Mouse (Mus musculus): ENCODE data around the gene Zfp212. TPM values are rescaled to one million over a fixed set of nuclear protein-coding genes. Genes with fewer than 3 reads are reported as not detected.

Gene Zfp212
- polyA plus RNA-seq, 1 experiment from 2014 or later = 11.8 TPM

DNA sequence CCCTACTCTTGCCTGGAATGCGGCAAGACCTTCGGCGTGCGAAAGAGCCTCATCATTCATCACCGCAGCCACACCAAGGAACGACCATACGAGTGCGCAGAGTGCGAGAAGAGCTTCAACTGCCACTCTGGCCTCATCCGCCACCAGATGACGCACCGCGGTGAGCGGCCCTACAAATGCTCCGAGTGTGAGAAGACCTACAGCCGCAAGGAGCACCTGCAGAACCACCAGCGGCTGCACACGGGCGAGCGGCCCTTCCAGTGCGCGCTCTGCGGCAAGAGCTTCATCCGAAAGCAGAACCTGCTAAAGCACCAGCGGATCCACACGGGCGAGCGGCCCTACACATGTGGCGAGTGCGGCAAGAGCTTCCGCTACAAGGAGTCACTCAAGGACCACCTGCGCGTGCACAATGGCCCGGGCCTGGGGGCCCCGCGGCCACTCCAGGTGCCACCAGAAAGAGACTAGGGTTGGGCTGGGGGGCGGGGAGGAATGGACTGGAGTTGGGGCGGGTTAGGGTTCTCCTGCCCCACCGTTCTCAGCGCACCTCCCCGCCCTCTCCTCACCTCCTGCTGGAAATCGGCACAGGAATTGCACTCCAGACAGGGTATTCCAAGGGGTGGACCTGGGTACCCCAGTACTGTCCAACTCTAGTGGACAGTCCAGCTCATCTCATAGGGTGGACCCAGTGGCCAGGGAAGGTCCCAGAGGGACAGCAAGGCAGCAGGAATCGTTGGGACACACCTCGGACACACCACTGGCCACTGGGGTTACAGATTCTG, 15.2 kb upstream of the Zfp212 start:
- Histone ChIP-seq H3K27me3 (ENCODE audit: insufficient read depth, poor library complexity, severe bottlenecking) (peaks cover 51% of the 10 kb centered on the region), H3K36me3 (peaks cover 68% of the 10 kb centered on the region), H3K9me3 (peaks cover 9% of the 10 kb centered on the region; the same call in 1 of the 2 replicates), H3K27ac (no peak overlapping the region), H3K4me3 (peak overlapping the region; percentile 47), H3K4me1 (0 out of 2 replicates have a peak, but pooled peaks cover 6% of the 10 kb centered on the region)
- 53% methylated on average over 44 of the region's 44 CpGs for WGBS
- no peak for DNase-seq (ENCODE audit: low spot score)

- H3K9me3 ChIP-seq = peaks cover 9% of the 10 kb centered on the region; the same call in 1 of the 2 replicates
- H3K4me3 ChIP-seq = no peak overlapping the region
- 93% methylated on average over 5 of the region's 5 CpGs for WGBS
- peaks cover 58% of the 10 kb centered on the region for H3K36me3 ChIP-seq
- DNase-seq (ENCODE audit: low spot score) = no peak
- H3K27ac ChIP-seq = no peak overlapping the region
- H3K4me1 ChIP-seq = 0 out of 2 replicates have a peak, but pooled peaks cover 6% of the 10 kb centered on the region
- peaks cover 51% of the 10 kb centered on the region for H3K27me3 ChIP-seq (ENCODE audit: insufficient read depth, poor library complexity, severe bottlenecking)
Measured at GRCm38 (mm10) chr6:47906326-47906725, 13.9 kb upstream of the Zfp212 start.

- peaks cover 33% of the 10 kb centered on the region for H3K36me3 ChIP-seq
- H3K27me3 ChIP-seq (ENCODE audit: insufficient read depth, poor library complexity, severe bottlenecking) = peaks cover 28% of the 10 kb centered on the region
- H3K9me3 ChIP-seq = peaks cover 9% of the 10 kb centered on the region; the same call in 1 of the 2 replicates
- DNase-seq (ENCODE audit: low spot score) = no peak
- WGBS = 83% methylated on average over 1 of the region's 1 CpGs
- H3K27ac ChIP-seq = no peak overlapping the region
- H3K4me1 ChIP-seq = 0 out of 2 replicates have a peak, but pooled peaks cover 6% of the 10 kb centered on the region
- H3K4me3 ChIP-seq = no peak overlapping the region
Measured at GRCm38 (mm10) chr6:47909007-47909406, 11.3 kb upstream of the Zfp212 start.

- Histone ChIP-seq H3K27me3 (ENCODE audit: insufficient read depth, poor library complexity, severe bottlenecking) (peaks cover 1% of the 10 kb centered on the region; the same call in 1 of the 2 replicates), H3K27ac (no peak overlapping the region), H3K9me3 (no peaks in the 10 kb centered on the region), H3K4me1 (no peaks in the 10 kb centered on the region), H3K4me3 (no peak overlapping the region), H3K36me3 (peaks cover 7% of the 10 kb centered on the region; the same call in 1 of the 2 replicates)
- 39% methylated on average over 1 of the region's 1 CpGs for WGBS
- DNase-seq (ENCODE audit: low spot score) = no peak
Measured at GRCm38 (mm10) chr6:47911650-47912049, 8.6 kb upstream of the Zfp212 start.

DNA sequence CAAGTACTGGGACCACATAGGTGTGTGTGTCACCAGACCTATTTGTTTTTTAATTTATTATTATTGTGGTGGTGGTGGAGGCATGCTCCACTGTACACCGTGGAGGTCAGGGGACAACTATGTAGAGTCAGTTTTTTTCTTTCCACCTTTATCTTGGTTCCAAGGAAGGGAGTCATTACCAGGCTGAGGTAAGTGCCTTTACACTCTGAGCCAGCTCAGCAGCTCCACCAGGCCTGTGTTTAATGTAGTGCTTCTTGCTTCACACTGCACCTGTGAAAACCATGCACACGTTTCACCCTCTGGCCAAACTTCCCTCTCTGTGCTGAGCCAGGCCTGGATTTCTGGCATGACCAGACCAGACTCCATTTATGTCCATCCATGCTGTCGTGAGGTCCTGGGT, 7.3 kb upstream of the Zfp212 start:
- no peaks in the 10 kb centered on the region for H3K36me3 ChIP-seq
- WGBS = 48% methylated on average over 3 of the region's 3 CpGs
- H3K4me3 ChIP-seq = no peak overlapping the region
- no peaks in the 10 kb centered on the region for H3K27me3 ChIP-seq (ENCODE audit: insufficient read depth, poor library complexity, severe bottlenecking)
- no peak for DNase-seq (ENCODE audit: low spot score)
- H3K27ac ChIP-seq = no peak overlapping the region
- no peaks in the 10 kb centered on the region for H3K9me3 ChIP-seq
- no peaks in the 10 kb centered on the region for H3K4me1 ChIP-seq

DNA sequence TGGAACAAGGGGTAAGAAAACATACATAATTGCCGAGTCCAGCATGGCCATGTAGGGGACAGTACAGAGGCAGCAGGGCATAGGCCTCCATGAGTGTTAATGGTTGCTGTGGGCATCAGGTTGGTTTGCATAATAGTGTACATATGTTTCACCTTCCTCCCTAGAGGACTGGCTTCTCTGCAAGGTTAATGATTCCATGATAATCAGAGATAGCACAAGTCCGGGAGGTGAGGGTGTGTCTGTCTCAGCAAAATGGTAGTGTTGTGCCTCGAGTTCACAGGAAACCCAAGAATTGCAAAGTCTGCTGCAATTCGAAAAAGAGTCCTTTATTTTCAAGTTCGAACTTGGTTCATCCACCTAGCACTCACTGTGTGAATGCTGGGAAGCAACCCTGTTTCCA, 3.2 kb upstream of the Zfp212 start:
- Histone ChIP-seq H3K4me1 (peaks cover 9% of the 10 kb centered on the region), H3K9me3 (no peaks in the 10 kb centered on the region), H3K27ac (no peak overlapping the region), H3K27me3 (ENCODE audit: insufficient read depth, poor library complexity, severe bottlenecking) (no peaks in the 10 kb centered on the region), H3K36me3 (no peaks in the 10 kb centered on the region), H3K4me3 (no peak overlapping the region)
- no peak for DNase-seq (ENCODE audit: low spot score)
- 69% methylated on average over 5 of the region's 5 CpGs for WGBS

DNA sequence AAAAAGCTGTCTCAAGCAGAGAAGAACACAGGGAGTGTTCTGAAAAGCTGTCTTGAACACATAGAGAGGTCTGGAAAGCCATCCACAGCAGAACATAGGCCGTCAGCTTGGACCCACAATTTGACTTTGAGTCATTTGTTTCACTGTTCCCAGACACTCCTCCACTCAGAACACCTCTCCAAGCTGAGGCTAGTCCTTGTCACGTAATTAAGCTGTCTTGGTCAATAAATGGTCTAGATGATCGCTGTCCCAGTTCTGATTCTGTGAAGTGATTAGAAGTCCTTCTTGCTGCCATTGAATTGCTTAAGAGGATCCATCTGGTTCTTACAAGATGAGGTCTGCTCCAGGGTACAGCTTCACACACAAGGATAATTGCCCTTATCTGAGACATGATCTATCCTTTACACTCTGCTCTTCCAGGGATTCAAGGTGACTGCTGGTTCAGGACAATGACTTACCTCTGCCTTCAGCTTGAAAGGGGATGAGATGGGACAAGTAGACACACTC, 1.5 kb upstream of the Zfp212 start:
- Histone ChIP-seq H3K27me3 (ENCODE audit: insufficient read depth, poor library complexity, severe bottlenecking) (no peaks in the 10 kb centered on the region), H3K4me1 (peaks cover 9% of the 10 kb centered on the region), H3K36me3 (no peaks in the 10 kb centered on the region), H3K9me3 (no peaks in the 10 kb centered on the region), H3K4me3 (no peak overlapping the region), H3K27ac (no peak overlapping the region)
- 78% methylated on average over 3 of the region's 3 CpGs for WGBS
- DNase-seq (ENCODE audit: low spot score) = no peak

DNA sequence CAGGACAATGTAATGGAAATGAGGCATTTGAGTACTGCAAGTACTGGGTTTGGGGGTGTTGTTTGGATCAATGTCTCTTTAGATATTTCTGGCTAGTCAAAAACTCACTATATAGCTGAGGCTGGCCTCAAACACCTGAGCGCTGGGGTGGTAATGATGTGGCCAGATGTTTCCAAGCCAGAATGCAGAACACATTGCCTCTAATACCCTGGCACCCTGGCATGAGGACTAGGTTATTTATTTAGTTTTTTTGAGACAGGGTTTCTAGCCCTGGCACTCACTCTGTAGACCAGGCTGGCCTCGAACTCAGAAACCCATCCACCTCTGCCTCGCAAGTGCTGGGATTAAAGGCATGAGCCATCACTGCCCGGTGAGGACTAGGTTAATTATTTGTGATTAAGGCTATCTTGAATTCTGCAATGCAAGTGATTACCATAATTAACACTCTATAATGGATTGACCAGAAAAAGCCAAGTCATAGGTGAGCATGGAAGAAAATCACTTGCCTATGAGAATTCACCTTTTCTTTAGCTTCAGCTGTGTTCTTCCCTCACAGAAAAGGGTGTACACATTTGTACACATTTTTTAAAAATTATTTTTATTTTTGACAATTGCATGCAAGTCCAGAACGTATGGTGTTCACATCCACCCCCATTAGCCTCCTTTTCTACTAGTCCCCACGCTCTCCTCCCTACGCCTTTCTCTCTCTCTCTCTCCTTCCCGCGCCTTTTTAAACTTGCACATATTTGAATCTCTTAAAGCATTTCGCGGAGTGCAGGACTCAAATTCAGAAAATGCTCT, 430 bp upstream of the Zfp212 start:
- Histone ChIP-seq H3K27me3 (ENCODE audit: insufficient read depth, poor library complexity, severe bottlenecking) (no peaks in the 10 kb centered on the region), H3K36me3 (no peaks in the 10 kb centered on the region), H3K27ac (peak overlapping the region; percentile 95), H3K9me3 (no peaks in the 10 kb centered on the region), H3K4me1 (peaks cover 9% of the 10 kb centered on the region), H3K4me3 (peak overlapping the region; percentile 79)
- WGBS = 29% methylated on average over 11 of the region's 11 CpGs
- DNase-seq (ENCODE audit: low spot score) = no peak

DNA sequence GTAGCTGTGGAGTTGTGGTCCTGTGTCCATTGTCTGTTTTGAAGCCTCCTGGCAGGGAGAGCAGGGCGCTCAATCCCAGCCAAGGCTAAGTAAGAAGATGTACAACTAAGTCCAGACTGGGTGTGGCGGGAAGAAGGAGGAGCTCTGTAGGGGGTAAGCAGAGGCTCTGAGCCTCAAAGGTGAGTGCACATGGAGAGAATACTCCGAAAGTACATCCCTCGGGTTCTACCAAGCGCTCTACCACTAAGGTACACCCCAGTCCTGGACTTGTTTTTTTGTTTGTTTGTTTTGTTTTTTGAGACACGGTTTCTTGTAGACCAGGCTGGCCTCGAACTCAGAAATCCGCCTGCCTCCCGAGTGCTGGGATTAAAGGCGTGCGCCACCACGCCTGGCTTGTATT, 22.2 kb downstream of the Zfp212 start:
- Histone ChIP-seq H3K4me3 (peak overlapping the region; percentile 68), H3K27ac (peak overlapping the region; percentile 89; the same call in 1 of the 2 replicates), H3K27me3 (ENCODE audit: insufficient read depth, poor library complexity, severe bottlenecking) (no peaks in the 10 kb centered on the region), H3K9me3 (no peaks in the 10 kb centered on the region), H3K36me3 (peaks cover 16% of the 10 kb centered on the region), H3K4me1 (peaks cover 9% of the 10 kb centered on the region)
- DNase-seq (ENCODE audit: low spot score) = no peak
- WGBS = 46% methylated on average over 12 of the region's 12 CpGs

DNA sequence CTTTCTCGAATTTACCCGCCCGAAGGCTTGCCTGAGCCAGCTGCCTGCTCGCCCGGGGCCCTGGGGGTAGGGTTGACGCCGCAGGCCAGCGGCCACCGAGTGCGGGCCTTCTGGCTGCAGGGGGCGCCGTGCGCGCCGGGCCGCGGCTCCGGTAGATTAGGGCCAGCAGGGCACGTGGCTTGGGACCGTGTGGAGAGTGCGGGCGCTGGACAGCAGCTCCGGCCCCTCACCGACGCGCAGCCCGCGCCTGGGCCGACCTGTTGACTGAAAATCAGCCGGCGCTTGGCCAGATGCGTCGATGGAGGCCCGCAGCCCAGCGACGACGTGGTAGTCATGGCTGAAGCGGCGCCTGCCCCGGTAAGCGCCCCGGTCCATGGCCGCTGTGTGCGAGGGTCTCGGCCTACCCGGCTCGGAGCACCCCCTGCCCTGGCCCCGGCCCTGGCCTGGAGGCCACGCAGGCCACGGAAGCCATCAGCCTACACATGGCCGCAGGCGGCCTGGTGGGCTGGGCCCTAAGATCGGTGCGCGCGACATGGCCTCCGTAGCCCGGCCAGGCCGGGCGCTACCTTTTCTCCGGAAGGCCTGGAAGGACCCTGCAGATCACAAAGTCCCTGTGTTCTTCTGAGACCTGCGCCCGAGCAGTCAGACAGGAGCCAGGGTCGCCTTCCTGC, 22.9 kb downstream of the Zfp212 start:
- Histone ChIP-seq H3K4me3 (peak overlapping the region; percentile 68), H3K27ac (peak overlapping the region; percentile 89), H3K4me1 (peaks cover 9% of the 10 kb centered on the region), H3K36me3 (peaks cover 16% of the 10 kb centered on the region), H3K9me3 (no peaks in the 10 kb centered on the region), H3K27me3 (ENCODE audit: insufficient read depth, poor library complexity, severe bottlenecking) (no peaks in the 10 kb centered on the region)
- DNase-seq (ENCODE audit: low spot score) = peak; percentile 90
- 10% methylated on average over 64 of the region's 64 CpGs for WGBS

DNA sequence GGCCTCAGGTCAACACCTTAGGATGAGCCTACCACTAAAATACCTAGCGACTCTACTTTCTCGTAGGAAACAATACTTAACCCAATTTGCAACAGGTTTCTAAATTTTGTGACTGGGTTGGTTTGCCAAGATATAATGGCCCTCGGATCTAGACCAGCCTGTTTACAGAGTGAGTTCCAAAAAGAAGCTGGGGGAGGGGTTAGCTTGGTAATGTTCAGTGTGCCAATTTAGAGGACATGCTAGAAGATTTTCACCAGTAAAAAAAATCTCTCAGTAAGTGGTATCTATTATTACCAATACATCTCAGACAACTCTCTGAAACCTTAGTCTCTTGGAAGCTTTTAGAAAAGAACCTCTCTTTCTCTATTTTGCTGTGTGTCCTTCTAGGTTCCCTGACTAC, 23.4 kb downstream of the Zfp212 start:
- 85% methylated on average over 3 of the region's 3 CpGs for WGBS
- Histone ChIP-seq H3K27ac (peak overlapping the region; percentile 89; the same call in 1 of the 2 replicates), H3K27me3 (ENCODE audit: insufficient read depth, poor library complexity, severe bottlenecking) (no peaks in the 10 kb centered on the region)

DNA sequence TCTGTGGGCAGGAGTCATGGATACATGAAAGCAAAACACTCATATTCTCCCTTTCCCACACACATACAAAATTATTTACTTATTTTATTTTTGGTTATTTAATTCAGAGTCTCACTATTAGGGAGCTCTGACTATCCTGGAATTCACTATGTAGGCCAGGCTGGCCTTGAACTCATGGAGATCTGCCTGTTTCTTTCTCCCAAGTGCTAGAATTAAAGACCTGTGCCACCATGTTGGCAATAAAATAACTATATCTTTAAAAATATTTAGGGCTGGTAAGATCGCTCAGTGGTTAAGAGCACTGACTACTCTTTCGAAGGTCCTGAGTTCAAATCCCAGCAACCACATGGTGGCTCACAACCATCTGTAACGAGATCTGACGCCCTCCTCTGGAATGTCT, 27.1 kb downstream of the Zfp212 start:
- Histone ChIP-seq H3K27ac (no peak overlapping the region), H3K36me3 (peaks cover 16% of the 10 kb centered on the region), H3K4me1 (peaks cover 9% of the 10 kb centered on the region), H3K4me3 (no peak overlapping the region), H3K9me3 (no peaks in the 10 kb centered on the region), H3K27me3 (ENCODE audit: insufficient read depth, poor library complexity, severe bottlenecking) (peaks cover 27% of the 10 kb centered on the region)
- 95% methylated on average over 4 of the region's 4 CpGs for WGBS
- no peak for DNase-seq (ENCODE audit: low spot score)

More for the DNA sequence above, 23.4 kb downstream of the Zfp212 start:
- H3K4me3 ChIP-seq = peak overlapping the region; percentile 68
- no peak for DNase-seq (ENCODE audit: low spot score)
- peaks cover 9% of the 10 kb centered on the region for H3K4me1 ChIP-seq
- H3K9me3 ChIP-seq = no peaks in the 10 kb centered on the region
- peaks cover 16% of the 10 kb centered on the region for H3K36me3 ChIP-seq

Data from heart, embryonic 10.5 days (tissue).